Mouse (Mus musculus) cerebellum, adult 2 months (tissue): ENCODE data around the gene Cacna1h. TPM values are rescaled to one million over a fixed set of nuclear protein-coding genes. Genes with fewer than 3 reads are reported as not detected.

Experiments
- DNase-seq, 2 experiments: peaks; one replicate each; pipeline ENCODE4 v3.0.0; 2021
- H3K27ac ChIP-seq: fragments of 200-500 bp; 2 replicates; pipeline ENCODE4 v1.5.1; 2012; ENCODE audit warnings: low read length, control low read depth, inconsistent platforms; ENCODE audit not compliant: insufficient read depth
- H3K27me3 ChIP-seq: fragments of 200-500 bp; 2 replicates; pipeline ENCODE4 v1.6.1; 2012; ENCODE audit warnings: inconsistent platforms, mild to moderate bottlenecking, low read length, moderate library complexity; ENCODE audit not compliant: control insufficient read depth, insufficient read depth
- H3K4me1 ChIP-seq: fragments of 200-500 bp; 2 replicates; pipeline ENCODE4 v1.6.1; 2011; ENCODE audit warnings: low read length; ENCODE audit not compliant: control insufficient read depth, insufficient read depth
- H3K4me3 ChIP-seq: fragments of 200-500 bp; replicated peaks from 2 replicates; pipeline ENCODE3; 2011; ENCODE audit warnings: mild to moderate bottlenecking, low read depth, low read length, control low read depth; ENCODE audit not compliant: insufficient read depth
- CTCF ChIP-seq: fragments of 200-500 bp; IDR thresholded peaks from 2 replicates; pipeline ENCODE4 v1.5.1; 2011; ENCODE audit warnings: low read depth, mild to moderate bottlenecking, control low read depth, low read length, moderate library complexity, borderline replicate concordance; ENCODE audit not compliant: insufficient read depth
- POLR2A ChIP-seq: fragments of 200-500 bp; IDR thresholded peaks from 2 replicates; pipeline ENCODE4 v1.6.1; 2011; ENCODE audit warnings: low read length, control low read depth, borderline replicate concordance; ENCODE audit not compliant: insufficient read depth
- WGBS: fragments of 180-500 bp; shearing (Covaris S2); methylation state at CpG from one replicate; pipeline ENCODE4 v1.1.7; 2018; 5-methylcytosine and 5-hydroxymethylcytosine counted together
- polyA plus RNA-seq: library from polyadenylated mRNA; depleted of rRNA; stranded (reverse); fragments of >200 nt; gene quantifications from 2 replicates; pipeline ENCODE4 v1.2.3, GENCODE M21; 2012

The Cacna1h gene
- polyA plus RNA-seq, 1 experiment = 12.4 TPM

DNA sequence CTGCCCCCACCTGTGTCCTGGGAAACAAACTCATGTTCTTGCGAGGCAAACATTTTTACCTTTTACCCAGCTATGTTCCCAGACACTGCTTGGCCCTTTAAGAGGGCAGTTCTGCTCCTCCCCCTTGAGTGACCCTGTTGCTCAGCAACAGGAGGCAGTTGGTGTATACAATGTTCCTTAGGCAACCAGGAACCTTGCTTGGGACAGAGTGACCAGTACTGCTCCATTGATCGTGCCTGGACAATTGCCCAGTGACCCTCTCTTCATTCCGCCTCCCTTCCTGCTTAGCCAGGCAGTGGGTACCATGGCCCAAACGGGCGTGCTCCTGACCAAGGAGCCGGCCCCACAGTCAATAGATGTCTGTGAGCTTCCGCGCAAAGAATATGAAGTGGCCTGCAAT is 37.8 kb upstream of the Cacna1h start:
- H3K4me1 ChIP-seq = no peaks in the 10 kb centered on the region
- H3K27ac ChIP-seq = no peak overlapping the region
- no peaks in the 10 kb centered on the region for H3K27me3 ChIP-seq
- DNase-seq = peak; percentile 15
- H3K4me3 ChIP-seq = no peak overlapping the region
- WGBS = 23% methylated on average over 8 of the region's 8 CpGs
- TF ChIP-seq CTCF = no peak
- TF ChIP-seq POLR2A = no peak

DNA sequence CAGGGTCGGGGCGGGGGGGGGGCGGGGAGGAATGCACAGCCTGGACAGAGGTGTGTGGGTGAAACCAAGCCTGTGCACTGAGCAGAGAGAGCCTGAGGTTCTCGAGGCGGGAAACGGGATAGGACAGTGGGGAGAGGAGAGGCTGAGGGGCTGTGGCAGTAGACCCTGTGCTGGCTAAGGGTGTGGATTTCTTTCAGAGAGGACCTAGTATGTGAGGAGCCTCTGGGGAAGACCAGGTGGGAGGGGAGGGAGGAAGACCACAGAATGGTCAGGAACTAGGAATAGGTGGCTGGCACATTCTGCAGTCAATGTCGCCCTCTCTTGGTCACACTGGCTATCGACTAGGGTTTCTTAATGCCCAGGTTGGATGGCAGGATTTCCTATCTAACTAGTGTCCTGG is 36.2 kb upstream of the Cacna1h start:
- TF ChIP-seq CTCF (peak; percentile 97), POLR2A (no peak)
- H3K4me1 ChIP-seq = no peaks in the 10 kb centered on the region
- peak; percentile 37 to 62 for DNase-seq
- WGBS = 24% methylated on average over 8 of the region's 8 CpGs
- no peaks in the 10 kb centered on the region for H3K27me3 ChIP-seq
- H3K4me3 ChIP-seq = no peak overlapping the region
- no peak overlapping the region for H3K27ac ChIP-seq

DNA sequence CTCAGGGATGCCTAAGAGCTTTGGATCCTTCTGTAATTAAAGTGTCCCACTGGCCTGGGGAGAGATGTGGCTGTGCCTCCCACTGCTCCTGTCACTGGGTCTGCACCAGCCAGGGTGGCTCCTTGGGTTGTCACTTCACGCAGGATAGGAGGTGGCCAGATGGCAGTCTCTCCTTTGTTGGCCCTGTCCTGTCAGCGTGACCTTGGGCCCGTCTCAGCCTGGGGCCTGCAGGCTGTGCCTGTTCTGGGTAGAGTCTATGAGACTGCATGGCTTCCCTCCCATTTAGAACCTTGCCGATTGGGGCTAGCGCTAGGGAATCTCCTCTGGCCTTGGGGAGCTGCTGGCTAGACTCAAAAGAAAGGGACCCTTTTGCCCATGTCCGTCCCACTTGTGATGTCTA is 34.7 kb upstream of the Cacna1h start:
- 41% methylated on average over 6 of the region's 6 CpGs for WGBS
- TF ChIP-seq CTCF (no peak), POLR2A (no peak)
- DNase-seq = no peak
- no peaks in the 10 kb centered on the region for H3K4me1 ChIP-seq
- H3K27me3 ChIP-seq = no peaks in the 10 kb centered on the region
- H3K4me3 ChIP-seq = no peak overlapping the region
- H3K27ac ChIP-seq = no peak overlapping the region

DNA sequence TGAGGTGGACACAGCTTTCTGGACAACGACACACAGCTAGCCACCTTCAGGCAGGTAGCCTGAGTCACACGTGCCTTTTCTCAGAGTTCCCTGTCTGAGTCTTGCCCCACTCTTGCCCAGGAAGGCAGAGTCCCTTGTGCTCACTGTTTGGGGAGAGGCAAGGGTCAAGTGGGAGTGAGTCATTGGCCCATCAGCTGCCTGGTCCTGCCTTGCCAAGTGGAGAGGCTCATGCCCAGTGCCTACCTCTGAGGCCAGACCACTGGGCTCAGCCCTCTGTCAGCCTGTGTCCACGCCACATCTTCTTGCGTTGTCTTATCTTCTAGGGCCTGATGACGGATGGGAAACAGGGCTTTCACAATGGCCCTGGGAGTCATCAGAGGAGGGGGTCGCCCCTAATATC is 34.2 kb upstream of the Cacna1h start:
- no peaks in the 10 kb centered on the region for H3K27me3 ChIP-seq

DNA sequence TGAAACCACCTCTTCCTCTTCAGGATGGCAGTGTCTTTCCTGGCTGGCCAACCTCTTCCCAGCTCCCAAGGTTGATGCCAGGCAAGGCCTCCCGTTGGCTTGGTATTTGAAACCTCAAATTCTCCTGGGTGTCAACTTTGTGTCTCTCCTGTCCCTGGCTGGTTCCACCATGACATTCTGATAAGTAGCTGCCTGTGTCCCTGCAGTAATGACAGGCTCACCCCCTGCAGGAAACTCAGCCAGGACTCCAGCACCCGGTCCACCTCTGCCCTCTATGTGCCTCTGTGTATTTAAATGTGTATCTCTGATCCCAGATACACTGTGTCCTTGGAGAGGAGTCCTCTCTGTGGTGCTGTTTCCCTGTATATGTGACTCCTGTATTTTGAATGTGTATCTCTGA is 32.7 kb upstream of the Cacna1h start:
- no peaks in the 10 kb centered on the region for H3K27me3 ChIP-seq
- 91% methylated on average over 2 of the region's 2 CpGs for WGBS
- TF ChIP-seq CTCF (no peak), POLR2A (no peak)
- no peak overlapping the region for H3K27ac ChIP-seq
- no peak overlapping the region for H3K4me3 ChIP-seq
- H3K4me1 ChIP-seq = no peaks in the 10 kb centered on the region
- DNase-seq = no peak

More for the DNA sequence above, 34.2 kb upstream of the Cacna1h start:
- H3K27ac ChIP-seq = no peak overlapping the region
- DNase-seq = no peak
- no peak overlapping the region for H3K4me3 ChIP-seq
- H3K4me1 ChIP-seq = no peaks in the 10 kb centered on the region
- 64% methylated on average over 6 of the region's 6 CpGs for whole genome bisulfite sequencing
- TF ChIP-seq CTCF (no peak), POLR2A (no peak)

DNA sequence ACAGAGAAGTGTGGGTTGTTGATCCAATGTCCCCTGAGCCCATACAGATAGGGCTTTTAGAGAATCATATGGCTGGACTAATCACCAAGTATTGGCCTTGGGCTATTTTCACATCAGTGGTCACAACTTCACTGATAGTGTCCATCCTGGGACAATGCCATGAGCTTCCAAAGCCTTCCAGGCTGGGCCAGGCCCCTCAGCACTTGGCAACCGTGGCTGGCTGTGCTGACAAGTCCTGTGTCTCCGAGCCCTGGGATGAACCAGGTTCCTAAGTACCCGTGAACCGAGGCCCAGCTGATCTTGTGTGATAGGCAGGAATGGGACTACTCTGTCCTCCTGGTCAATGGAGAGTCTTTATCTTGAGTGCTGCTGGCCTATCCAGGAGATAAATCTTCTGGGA is 30.5 kb upstream of the Cacna1h start:
- H3K27ac ChIP-seq = no peak overlapping the region
- no peaks in the 10 kb centered on the region for H3K27me3 ChIP-seq
- no peak overlapping the region for H3K4me3 ChIP-seq
- DNase-seq = no peak
- 51% methylated on average over 4 of the region's 4 CpGs for WGBS
- no peaks in the 10 kb centered on the region for H3K4me1 ChIP-seq
- no peak for TF ChIP-seq CTCF
- TF ChIP-seq POLR2A = no peak

DNA sequence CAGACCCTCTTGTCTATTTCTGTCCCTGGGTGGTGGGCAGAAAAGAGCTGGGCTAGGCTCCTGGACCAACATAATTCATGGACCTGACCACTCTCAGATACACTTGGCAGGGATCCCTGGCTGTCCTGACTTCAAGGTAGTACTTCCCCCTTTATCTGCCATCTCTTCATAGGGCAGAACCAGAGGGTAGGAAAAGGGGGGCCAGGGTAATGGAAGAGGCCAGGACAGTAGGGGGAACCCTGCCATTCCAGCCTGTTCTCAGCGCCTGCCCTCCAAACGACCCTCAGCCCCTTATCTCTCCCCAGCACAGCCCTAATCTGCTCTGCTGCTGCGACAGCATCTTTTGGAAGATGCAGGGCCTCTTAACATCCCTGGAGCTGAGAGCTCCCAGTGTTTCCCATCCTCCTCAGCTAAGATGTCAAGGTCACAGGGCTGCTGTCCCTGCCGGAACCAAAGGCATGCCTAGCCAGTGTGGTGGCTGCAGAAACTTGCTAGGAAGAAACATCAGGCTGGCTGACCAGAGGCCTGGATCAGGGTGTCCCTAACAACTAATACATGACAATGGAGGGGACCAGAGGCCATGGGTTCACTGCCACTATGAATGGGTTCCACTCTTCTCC is 29.9 kb upstream of the Cacna1h start:
- 79% methylated on average over 4 of the region's 4 CpGs for WGBS
- H3K4me1 ChIP-seq = no peaks in the 10 kb centered on the region
- no peak overlapping the region for H3K4me3 ChIP-seq
- DNase-seq = no peak
- no peaks in the 10 kb centered on the region for H3K27me3 ChIP-seq
- no peak overlapping the region for H3K27ac ChIP-seq
- TF ChIP-seq CTCF (no peak), POLR2A (no peak)

DNA sequence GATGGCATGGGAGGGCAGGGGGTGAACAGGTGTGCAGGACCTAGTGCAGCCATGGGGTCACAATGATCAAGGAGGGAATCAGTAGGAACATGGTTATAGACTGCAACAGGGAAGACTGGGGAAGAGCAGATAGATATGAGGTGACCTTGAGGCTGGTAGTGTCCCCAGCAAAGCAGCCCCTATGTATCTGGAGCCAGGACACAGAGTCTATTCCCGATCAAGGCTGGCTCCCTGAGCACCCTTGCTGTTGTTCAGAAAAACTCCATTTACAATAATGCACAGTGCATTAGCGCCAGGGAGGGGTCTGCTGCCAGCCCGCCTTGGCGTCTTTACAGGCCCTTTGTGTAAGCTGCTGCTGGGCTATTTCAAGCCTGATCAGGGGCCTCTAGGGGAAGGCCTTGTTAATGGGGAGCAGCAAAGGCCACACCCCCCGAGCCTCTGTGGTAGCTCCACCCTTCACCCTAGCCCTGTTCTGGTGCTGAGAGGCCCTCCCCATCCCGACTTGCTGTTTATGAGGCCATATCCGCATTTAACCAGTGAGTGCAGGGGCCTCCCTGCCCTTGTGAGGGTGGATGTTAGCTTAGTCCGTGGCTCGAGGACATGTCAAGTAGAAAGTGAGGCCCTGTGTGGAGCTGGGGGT is 28.8 kb upstream of the Cacna1h start:
- Histone ChIP-seq H3K27me3 (no peaks in the 10 kb centered on the region), H3K4me3 (no peak overlapping the region), H3K27ac (no peak overlapping the region), H3K4me1 (no peaks in the 10 kb centered on the region)
- TF ChIP-seq CTCF = no peak
- no peak for TF ChIP-seq POLR2A
- 36% methylated on average over 9 of the region's 9 CpGs for WGBS
- DNase-seq = no peak
